Mouse (Mus musculus) G1E (cell line): ENCODE results near the gene Gm648. TPM values are rescaled to one million over a fixed set of nuclear protein-coding genes. Genes with fewer than 3 reads are reported as not detected.

ENCODE experiments used
- ATAC-seq: 2 replicates; pipeline ENCODE4 v1.8.0; 2016; ENCODE audit warnings: mild to moderate bottlenecking; ENCODE audit not compliant: insufficient number of reproducible peaks, poor library complexity, low FRiP score, severe bottlenecking; ENCODE audit errors: extremely low read depth
- DNase-seq: peaks from one replicate; pipeline ENCODE4 v3.0.0; 2012; ENCODE audit warnings: low spot score
- H3K27me3 ChIP-seq: 2 replicates; pipeline ENCODE4 v1.6.1; 2012; ENCODE audit warnings: mild to moderate bottlenecking, low read length, inconsistent platforms; ENCODE audit not compliant: insufficient read depth
- H3K36me3 ChIP-seq: replicated peaks from 2 replicates; pipeline ENCODE3; 2012; ENCODE audit warnings: mild to moderate bottlenecking, inconsistent platforms
- H3K4me1 ChIP-seq: 2 replicates; pipeline ENCODE4 v1.6.1; 2012; ENCODE audit warnings: low read depth, low read length, inconsistent platforms, mixed read lengths; ENCODE audit not compliant: insufficient read depth
- H3K4me3 ChIP-seq: 2 replicates; pipeline ENCODE4 v1.5.1; 2012; ENCODE audit warnings: low read depth, mild to moderate bottlenecking, inconsistent platforms, low read length, moderate library complexity, mixed read lengths
- H3K9me3 ChIP-seq: replicated peaks from 2 replicates; pipeline ENCODE4 v1.6.1; 2012; ENCODE audit warnings: inconsistent platforms
- CTCF ChIP-seq: IDR thresholded peaks from 2 replicates; pipeline ENCODE4 v1.5.1; 2012; ENCODE audit warnings: low read depth, low read length, inconsistent platforms, mixed read lengths
- GATA1 ChIP-seq: IDR thresholded peaks from 2 replicates; pipeline ENCODE4 v1.6.1; 2012; ENCODE audit warnings: borderline replicate concordance, low read length, inconsistent platforms, mixed read lengths
- GATA2 ChIP-seq: IDR thresholded peaks from 2 replicates; pipeline ENCODE4 v1.6.1; 2012; ENCODE audit warnings: low read depth, low read length, inconsistent platforms, borderline replicate concordance
- POLR2AphosphoS5 ChIP-seq: IDR thresholded peaks from 2 replicates; pipeline ENCODE4 v1.6.1; 2012; ENCODE audit warnings: low read depth, low read length, inconsistent platforms; ENCODE audit not compliant: insufficient replicate concordance
- TAL1 ChIP-seq: conservative IDR thresholded peaks from 2 replicates; pipeline ENCODE4 v1.6.1; 2012; ENCODE audit warnings: low read depth, low read length, inconsistent platforms, mixed read lengths
- polyA plus RNA-seq: library from polyadenylated mRNA; stranded (reverse); fragments of >175 nt; gene quantifications from 2 replicates; pipeline ENCODE4 v1.2.3, GENCODE M21; 2012
- total RNA-seq, 2 experiments: library from RNA; stranded (forward) in 1 of 2; stranded (reverse) in 1 of 2; fragments of 200-1000 nt in 1 of 2; fragments of >200 nt in 1 of 2; fragmentation: Nextera tagmentation in 1 of 2; gene quantifications; 2 replicates each; pipeline ENCODE4 v1.2.3; 2014 to 2017

Gm648 gene
- total RNA-seq (2014; fragmentation: Nextera tagmentation): not detected in 2 replicates
- total RNA-seq (2017): not detected in 2 replicates
- polyA plus RNA-seq: not detected in 2 replicates

- H3K4me3 ChIP-seq: no peak within 1 kb of the TSS
These were observed at the start of gene Gm648 for GRCm38 (mm10) chrX:56549506-56549905. Gene Gm648, minus strand, starts transcription at chrX:56549606.

GRCm38 (mm10) chrX:56597887-56598640 is 48.7 kb upstream of the Gm648 start, which contains the start of gene Mmgt1:
Gene Mmgt1, minus strand, starts transcription at chrX:56598069.
- Histone ChIP-seq H3K36me3 (peaks cover 18% of the 10 kb centered on the region), H3K4me1 (peaks cover 10% of the 10 kb centered on the region), H3K4me3 (peak within 1 kb of the TSS; percentile 79), H3K9me3 (no peaks in the 10 kb centered on the region), H3K27me3 (no peaks in the 10 kb centered on the region)
- ATAC-seq (peak; percentile 97), DNase-seq (peak; percentile 79)
- TF ChIP-seq GATA2 (no peak), GATA1 (no peak), CTCF (no peak), POLR2AphosphoS5 (no peak), TAL1 (no peak)

More at GRCm38 (mm10) chrX:56549506-56549905, at the start of gene Gm648:
- H3K36me3 ChIP-seq: no peaks in the 10 kb centered on the region
- DNase-seq (no peak), ATAC-seq (no peak)
- TF ChIP-seq POLR2AphosphoS5: no peak
- TF ChIP-seq CTCF: no peak
- TF ChIP-seq TAL1: no peak
- TF ChIP-seq GATA2: no peak
- no peak for TF ChIP-seq GATA1
- H3K27me3 ChIP-seq: peaks cover 4% of the 10 kb centered on the region
- H3K4me1 ChIP-seq: no peaks in the 10 kb centered on the region
- no peaks in the 10 kb centered on the region for H3K9me3 ChIP-seq

DNA sequence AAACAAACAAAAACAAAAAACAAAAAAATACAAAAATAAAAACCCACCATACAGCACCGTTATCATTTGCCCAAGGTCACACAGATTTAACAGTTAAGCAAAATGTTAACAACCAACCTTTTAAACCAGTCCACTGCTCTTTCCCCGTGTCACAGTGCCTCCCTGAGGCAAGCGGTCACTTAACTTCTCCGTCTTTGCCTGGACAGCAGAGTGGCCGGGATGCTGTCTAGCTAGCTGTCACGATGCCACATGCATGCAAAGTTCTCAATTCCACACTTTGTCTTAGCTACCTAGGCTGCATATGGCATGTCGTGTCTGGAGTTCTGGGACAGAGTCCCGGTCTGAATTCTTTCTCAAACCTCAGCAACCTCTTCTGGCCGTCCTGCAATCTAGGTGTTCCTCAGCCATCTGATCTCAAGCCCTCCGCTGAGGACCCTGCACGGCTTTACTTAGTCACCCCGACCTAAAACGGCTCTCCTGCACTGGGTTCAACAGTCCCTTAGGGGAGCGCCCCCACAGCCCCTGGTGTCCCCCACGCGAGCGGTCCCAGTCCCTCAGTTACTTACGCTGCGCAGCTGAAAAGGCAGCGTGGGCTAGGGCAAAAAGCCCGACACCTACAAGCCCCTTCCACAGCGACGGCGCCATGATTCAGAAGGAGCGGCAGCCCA is 47.9 kb upstream of the Gm648 start:
- ATAC-seq: no peak
- TF ChIP-seq POLR2AphosphoS5: no peak
- no peak for TF ChIP-seq TAL1
- TF ChIP-seq GATA1: no peak
- TF ChIP-seq GATA2: no peak
- no peak for TF ChIP-seq CTCF

GRCm38 (mm10) chrX:56578200-56578599 is 28.8 kb upstream of the Gm648 start:
- H3K4me3 ChIP-seq: no peak overlapping the region
- ATAC-seq (no peak), DNase-seq (no peak)
- H3K9me3 ChIP-seq: no peaks in the 10 kb centered on the region
- H3K27me3 ChIP-seq: no peaks in the 10 kb centered on the region
- TF ChIP-seq GATA2 (no peak), TAL1 (no peak), POLR2AphosphoS5 (no peak), GATA1 (no peak), CTCF (no peak)
- H3K4me1 ChIP-seq: no peaks in the 10 kb centered on the region
- H3K36me3 ChIP-seq: no peaks in the 10 kb centered on the region

More for the DNA sequence above, 47.9 kb upstream of the Gm648 start:
- Histone ChIP-seq H3K4me1 (peaks cover 10% of the 10 kb centered on the region), H3K9me3 (no peaks in the 10 kb centered on the region), H3K27me3 (no peaks in the 10 kb centered on the region), H3K4me3 (peak overlapping the region; percentile 79), H3K36me3 (peaks cover 21% of the 10 kb centered on the region)
- no peak for DNase-seq

DNA sequence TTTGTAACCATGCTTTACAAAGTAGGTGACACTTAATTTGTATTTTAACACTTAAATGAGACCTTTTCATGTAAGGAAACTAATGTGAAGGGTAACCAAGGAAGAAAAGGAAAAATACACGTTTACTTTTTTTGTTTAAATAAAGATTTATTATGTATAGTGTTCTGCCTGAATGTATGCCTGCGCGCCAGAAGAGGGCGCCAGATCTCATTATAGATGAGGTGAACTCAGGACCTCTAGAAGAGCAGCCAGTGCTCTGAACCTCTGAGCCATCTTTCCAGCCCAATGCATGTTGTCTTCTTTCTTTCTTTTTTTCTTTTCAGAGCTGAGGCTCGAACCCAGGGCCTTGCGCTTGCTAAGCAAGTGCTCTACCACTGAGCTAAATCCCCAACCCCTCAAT is 23.1 kb upstream of the Gm648 start:
- DNase-seq (no peak), ATAC-seq (no peak)
- Histone ChIP-seq H3K9me3 (no peaks in the 10 kb centered on the region), H3K27me3 (0 out of 2 replicates have a peak, but pooled peaks cover 3% of the 10 kb centered on the region), H3K4me3 (no peak overlapping the region), H3K36me3 (no peaks in the 10 kb centered on the region), H3K4me1 (no peaks in the 10 kb centered on the region)
- TF ChIP-seq CTCF: peak; percentile 18; the same call in 1 of the 2 replicates
- TF ChIP-seq GATA1: no peak

DNA sequence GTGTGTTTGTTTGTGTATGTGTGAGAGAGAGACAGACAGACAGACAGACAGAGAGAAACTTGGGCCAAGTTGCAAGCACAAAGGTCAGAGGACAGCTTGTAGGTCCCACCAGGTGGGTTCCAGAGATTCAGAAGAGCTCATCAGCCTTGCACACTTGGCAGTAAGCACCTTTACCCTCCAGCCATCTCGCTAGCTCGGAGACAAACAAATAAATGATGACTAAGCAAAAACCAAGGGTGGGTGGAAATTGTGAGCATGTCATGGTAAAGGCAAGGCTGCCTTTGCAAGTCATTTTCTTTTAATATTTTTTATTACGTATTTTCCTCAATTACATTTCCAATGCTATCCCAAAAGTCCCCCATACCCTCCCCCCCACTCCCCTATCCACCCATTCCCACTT is 4.2 kb upstream of the Gm648 start:
- Histone ChIP-seq H3K4me3 (no peak overlapping the region), H3K27me3 (no peaks in the 10 kb centered on the region), H3K4me1 (no peaks in the 10 kb centered on the region), H3K36me3 (no peaks in the 10 kb centered on the region), H3K9me3 (no peaks in the 10 kb centered on the region)
- TF ChIP-seq POLR2AphosphoS5 (no peak), TAL1 (no peak), CTCF (no peak), GATA1 (no peak), GATA2 (no peak)
- DNase-seq (no peak), ATAC-seq (no peak)
